Comparison of ENCODE assay signal across 11 mouse cellular contexts in genomic region chr10:125498347-125498746, GRCm38 (mm10).
DNase-seq lines count a peak whose midpoint lies in the region; ATAC-seq and TF ChIP-seq lines count a peak whose summit lies in the region.
"Had no signal": no experiment of that assay in that cellular context is flagged by ENCODE, and none has a peak within 500 bp of the region (broad histone marks: within the 10 kb centered on the region; RNA-seq: fewer than 3 reads in every experiment).

No protein-coding gene starts in this region.

- peak; percentile 3 for DNase-seq in heart, adult 8-10 months (ENCODE audit: low spot score)
- no peak for DNase-seq in heart, postnatal 25 days (ENCODE audit: low spot score)
- no peak for DNase-seq in left cerebral cortex, adult 2 months (ENCODE audit: extremely low spot score in 1 of 2, low spot score in 2 of 2)
- no peak for DNase-seq in left cerebral cortex, adult 8-10 months (ENCODE audit: low spot score in 2 of 2)
- DNase-seq in brain, embryonic 14.5 days (ENCODE audit: low read depth), result peak; percentile 78
- peak; percentile 41 for DNase-seq in embryonic facial prominence, embryonic 14.5 days (ENCODE audit: low spot score)
- DNase-seq: adrenal gland, adult 8-10 months; gastrocnemius, postnatal 36 days; left cerebral cortex, postnatal 4 days; lung, adult 2 months had no signal

- no peaks in the 10 kb centered on the region for H3K4me1 ChIP-seq in embryonic facial prominence, embryonic 14.5 days (ENCODE audit: control insufficient read depth, insufficient read depth, low read length)
- no peaks in the 10 kb centered on the region for H3K4me1 ChIP-seq in neural tube, embryonic 15.5 days

- H3K27ac ChIP-seq in left cerebral cortex, adult 2 months, result no peak overlapping the region
- no peak overlapping the region for H3K27ac ChIP-seq in embryonic facial prominence, embryonic 14.5 days (replicated peaks; ENCODE audit: low read depth, low read length)
- no peak overlapping the region for H3K27ac ChIP-seq in neural tube, embryonic 15.5 days (replicated peaks)

- no peak overlapping the region for H3K4me3 ChIP-seq in left cerebral cortex, adult 2 months
- no peak overlapping the region for H3K4me3 ChIP-seq in embryonic facial prominence, embryonic 14.5 days (ENCODE audit: low read depth, low read length)
- H3K4me3 ChIP-seq in neural tube, embryonic 15.5 days (replicated peaks), result no peak overlapping the region

- H3K36me3 ChIP-seq in embryonic facial prominence, embryonic 14.5 days (ENCODE audit: control insufficient read depth, insufficient read depth, low read length), result no peaks in the 10 kb centered on the region
- H3K36me3 ChIP-seq in neural tube, embryonic 15.5 days, result no peaks in the 10 kb centered on the region

- no peak for TF ChIP-seq POLR2A in brain, embryonic 14.5 days (IDR thresholded peaks at IDR 0.05; ENCODE audit: borderline replicate concordance, extremely low read depth, insufficient read depth, insufficient read length, poor library complexity, severe bottlenecking)

- no peak overlapping the region for H3K9ac ChIP-seq in embryonic facial prominence, embryonic 14.5 days (ENCODE audit: low read depth, low read length)
- no peak overlapping the region for H3K9ac ChIP-seq in neural tube, embryonic 15.5 days (replicated peaks)

- no peaks in the 10 kb centered on the region for H3K27me3 ChIP-seq in embryonic facial prominence, embryonic 14.5 days (replicated peaks; ENCODE audit: control insufficient read depth, insufficient read depth, low read length)
- no peaks in the 10 kb centered on the region for H3K27me3 ChIP-seq in neural tube, embryonic 15.5 days (replicated peaks)

- 29% methylated on average over 1 of the region's 1 CpGs for WGBS in embryonic facial prominence, embryonic 14.5 days
- 31% methylated on average over 1 of the region's 1 CpGs for WGBS in neural tube, embryonic 15.5 days

- H3K4me2 ChIP-seq in embryonic facial prominence, embryonic 14.5 days (ENCODE audit: low read depth, low read length), result no peak overlapping the region
- no peak overlapping the region for H3K4me2 ChIP-seq in neural tube, embryonic 15.5 days

- peak; percentile 70 for TF ChIP-seq CTCF in left cerebral cortex, adult 2 months (IDR thresholded peaks at IDR 0.05)
- TF ChIP-seq CTCF in brain, embryonic 14.5 days (IDR thresholded peaks at IDR 0.05; ENCODE audit: borderline replicate concordance, extremely low read depth, insufficient read depth, insufficient read length), result no peak

- no peaks in the 10 kb centered on the region for H3K9me3 ChIP-seq in embryonic facial prominence, embryonic 14.5 days (ENCODE audit: control insufficient read depth, low read length)
- H3K9me3 ChIP-seq in neural tube, embryonic 15.5 days (replicated peaks), result no peaks in the 10 kb centered on the region

- ATAC-seq in embryonic facial prominence, embryonic 14.5 days (ENCODE audit: low read depth), result no peak
- ATAC-seq in neural tube, embryonic 15.5 days (ENCODE audit: low FRiP score), result no peak

- intact Hi-C loops in heart, postnatal 25 days (cut with DNase I), result loop anchor here (2.0 kb wide), 1 partner anchor 234 kb away; no protein-coding TSS in a partner anchor
- intact Hi-C loops in left cerebral cortex, adult 2 months (cut with DNase I), result loop anchor here (5.0 kb wide), 1 partner anchor 386 kb away; no protein-coding TSS in a partner anchor

Comparison
In these comparisons a context has a peak if more than half of its experiments do, and no peak if none do; other contexts are left out.
1. DNase-seq: peak in heart, adult 8-10 months (single experiment), brain, embryonic 14.5 days (single experiment) and embryonic facial prominence, embryonic 14.5 days (single experiment); none in heart, postnatal 25 days (single experiment), left cerebral cortex, adult 2 months (0 of 2) and left cerebral cortex, adult 8-10 months (0 of 2).